Mouse (Mus musculus) liver, embryonic 15.5 days (tissue): Measurements from ENCODE around the gene Nacc1. TPM values are rescaled to one million over a fixed set of nuclear protein-coding genes. Genes with fewer than 3 reads are reported as not detected.

Source experiments
- polyA plus RNA-seq: library from polyadenylated mRNA; unstranded; fragments of >200 nt; fragmentation: Nextera tagmentation; extraction: Ambion mirVana; gene quantifications from 2 replicates; pipeline ENCODE4 v1.2.1, GENCODE M21; 2015

Gene Nacc1
- polyA plus RNA-seq, 1 experiment from 2014 or later: 6.2 TPM

Other genes with a start within 250 kb of the Nacc1 start
- 22.8 and 23.1 TPM in 2 replicates for gene Ier2, start 25.0 kb downstream of the Nacc1 start, polyA plus RNA-seq
- 27.9 and 36.1 TPM in 2 replicates for gene Trmt1, start 1.6 kb downstream of the Nacc1 start, polyA plus RNA-seq
- gene Lyl1, start 13.6 kb upstream of the Nacc1 start, polyA plus RNA-seq: 55.3 and 58.3 TPM in 2 replicates
- gene G430095P16Rik, start 35.1 kb upstream of the Nacc1 start, polyA plus RNA-seq: 8.1 and 8.7 TPM in 2 replicates
- gene Nfix, start 112.5 kb upstream of the Nacc1 start, polyA plus RNA-seq: 2.1 and 2.8 TPM in 2 replicates
- gene Dand5, start 135.0 kb upstream of the Nacc1 start, polyA plus RNA-seq: 2.9 and 3.4 TPM in 2 replicates
- 42.4 and 44.9 TPM in 2 replicates for gene Gadd45gip1, start 143.7 kb upstream of the Nacc1 start, polyA plus RNA-seq
- 293 and 323 TPM in 2 replicates for gene Rad23a, start 152.8 kb upstream of the Nacc1 start, polyA plus RNA-seq
- gene Calr, start 159.1 kb upstream of the Nacc1 start, polyA plus RNA-seq: 471 and 504 TPM in 2 replicates
- 58.8 and 61.9 TPM in 2 replicates for gene Farsa, start 169.1 kb upstream of the Nacc1 start, polyA plus RNA-seq
- 50.1 and 55.0 TPM in 2 replicates for gene Syce2, start 184.2 kb upstream of the Nacc1 start, polyA plus RNA-seq
- gene Gcdh, start 206.1 kb upstream of the Nacc1 start, polyA plus RNA-seq: 55.1 and 67.9 TPM in 2 replicates
- 443 and 534 TPM in 2 replicates for gene Klf1, start 214.1 kb upstream of the Nacc1 start, polyA plus RNA-seq
- gene Dnase2a, start 220.7 kb upstream of the Nacc1 start, polyA plus RNA-seq: 11.4 and 12.7 TPM in 2 replicates
- gene Mast1, start 249.5 kb upstream of the Nacc1 start, polyA plus RNA-seq: 0.06 and 0.23 TPM in 2 replicates